Mouse (Mus musculus) lung, postnatal 0 days (tissue): ENCODE measurements around the gene Smim24.

Experiments
- CTCF ChIP-seq: IDR thresholded peaks from 2 replicates; pipeline ENCODE4 v1.5.1; 2016; ENCODE audit warnings: antibody characterized with exemption, mild to moderate bottlenecking
- EP300 ChIP-seq: IDR thresholded peaks from 2 replicates; pipeline ENCODE4 v1.6.1; 2016; ENCODE audit warnings: antibody characterized with exemption, mild to moderate bottlenecking, control low read depth

GRCm38 (mm10) chr10:81355533-81355932 is 37.3 kb upstream of the Smim24 start:
- TF ChIP-seq EP300 (no peak), CTCF (no peak)
